Mouse (Mus musculus) intestine, postnatal 0 days (tissue): ENCODE data around the gene Gnai3. TPM values are rescaled to one million over a fixed set of nuclear protein-coding genes. Genes with fewer than 3 reads are reported as not detected.
A peak's percentile ranks its signal among the peaks of the same experiment; 100 is the strongest.

Experiments
- ATAC-seq: fragments of 200-750 bp; cut with Nextera tagmentation; 2 replicates; pipeline ENCODE4 v1.8.0; 2017; ENCODE audit warnings: mild to moderate bottlenecking, moderate TSS enrichment, moderate library complexity
- H3K27ac ChIP-seq: fragments of 300-500 bp; sonication (generic); 2 replicates; pipeline ENCODE4 v1.5.1; 2014; ENCODE audit warnings: mild to moderate bottlenecking, low read depth, low read length, moderate library complexity
- H3K27me3 ChIP-seq: fragments of 300-500 bp; sonication (generic); replicated peaks from 2 replicates; pipeline ENCODE4 v1.6.1; 2014; ENCODE audit warnings: low read length, mixed read lengths; ENCODE audit not compliant: control insufficient read depth, insufficient read depth
- H3K36me3 ChIP-seq: fragments of 300-500 bp; sonication (generic); 2 replicates; pipeline ENCODE4 v1.6.1; 2014; ENCODE audit warnings: mild to moderate bottlenecking, moderate library complexity; ENCODE audit not compliant: control insufficient read depth, insufficient read depth
- H3K4me1 ChIP-seq: fragments of 300-500 bp; sonication (generic); replicated peaks from 2 replicates; pipeline ENCODE4 v1.6.1; 2014; ENCODE audit warnings: antibody characterized with exemption, low read length, mixed read lengths; ENCODE audit not compliant: control insufficient read depth, insufficient read depth
- H3K4me2 ChIP-seq: fragments of 300-500 bp; sonication (generic); replicated peaks from 2 replicates; pipeline ENCODE4 v1.6.1; 2014; ENCODE audit warnings: low read depth, mild to moderate bottlenecking, moderate library complexity
- H3K4me3 ChIP-seq: fragments of 300-500 bp; sonication (generic); 2 replicates; pipeline ENCODE4 v1.5.1; 2014; ENCODE audit warnings: low read depth, low read length
- H3K9ac ChIP-seq: fragments of 300-500 bp; sonication (generic); 2 replicates; pipeline ENCODE4 v1.6.1; 2014; ENCODE audit warnings: mild to moderate bottlenecking, low read depth, low read length
- H3K9me3 ChIP-seq: fragments of 300-500 bp; sonication (generic); 2 replicates; pipeline ENCODE4 v1.6.1; 2016; ENCODE audit warnings: mixed run types; ENCODE audit not compliant: control insufficient read depth
- CTCF ChIP-seq: sonication (generic); IDR thresholded peaks from 2 replicates; pipeline ENCODE4 v1.5.1; 2016; ENCODE audit warnings: low read depth, mild to moderate bottlenecking, control low read depth, antibody characterized with exemption, moderate library complexity
- WGBS: fragments of 180-500 bp; shearing (Covaris S2); extraction: QIAGEN DNeasy Blood & Tissue Kit; methylation state at CpG from one replicate; pipeline ENCODE4 v1.1.7; 2014; 5-methylcytosine and 5-hydroxymethylcytosine counted together
- polyA plus RNA-seq: library from polyadenylated mRNA; unstranded; fragments of >200 nt; fragmentation: Nextera tagmentation; extraction: Ambion mirVana; gene quantifications from 2 replicates; pipeline ENCODE4 v1.2.1, GENCODE M21; 2015

Gene Gnai3
- polyA plus RNA-seq, 1 experiment from 2014 or later: 101 TPM

DNA sequence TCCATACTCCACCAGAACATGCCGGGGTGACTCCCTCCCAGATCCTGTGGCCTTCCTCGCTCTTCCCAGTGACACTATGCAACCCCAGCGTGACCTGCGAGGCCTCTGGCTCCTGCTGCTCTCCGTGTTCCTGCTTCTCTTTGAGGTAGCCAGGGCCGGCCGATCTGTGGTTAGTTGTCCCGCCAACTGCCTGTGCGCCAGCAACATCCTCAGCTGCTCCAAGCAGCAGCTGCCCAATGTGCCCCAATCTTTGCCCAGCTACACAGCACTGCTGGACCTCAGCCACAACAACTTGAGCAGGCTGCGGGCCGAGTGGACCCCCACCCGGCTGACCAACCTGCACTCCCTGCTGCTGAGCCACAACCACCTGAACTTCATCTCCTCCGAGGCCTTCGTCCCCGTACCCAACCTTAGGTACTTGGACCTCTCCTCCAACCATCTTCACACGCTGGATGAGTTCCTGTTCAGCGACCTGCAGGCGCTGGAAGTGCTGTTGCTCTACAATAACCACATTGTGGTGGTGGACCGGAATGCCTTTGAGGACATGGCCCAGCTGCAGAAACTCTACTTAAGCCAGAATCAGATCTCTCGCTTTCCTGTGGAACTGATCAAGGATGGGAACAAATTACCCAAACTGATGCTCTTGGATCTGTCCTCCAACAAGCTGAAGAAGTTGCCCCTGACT lies 41.3 kb upstream of the Gnai3 start:
- H3K4me1 ChIP-seq: 0 out of 2 replicates have a peak, but pooled peaks cover 2% of the 10 kb centered on the region
- WGBS: 78% methylated on average over 20 of the region's 20 CpGs
- H3K36me3 ChIP-seq: no peaks in the 10 kb centered on the region; the same call in 1 of the 2 replicates
- no peak overlapping the region for H3K9ac ChIP-seq
- no peak overlapping the region for H3K27ac ChIP-seq
- H3K27me3 ChIP-seq: no peaks in the 10 kb centered on the region
- H3K4me3 ChIP-seq: no peak overlapping the region; the same call in 1 of the 2 replicates
- no peak for ATAC-seq
- H3K9me3 ChIP-seq: no peaks in the 10 kb centered on the region
- H3K4me2 ChIP-seq: peak overlapping the region; percentile 92
- no peak for TF ChIP-seq CTCF

DNA sequence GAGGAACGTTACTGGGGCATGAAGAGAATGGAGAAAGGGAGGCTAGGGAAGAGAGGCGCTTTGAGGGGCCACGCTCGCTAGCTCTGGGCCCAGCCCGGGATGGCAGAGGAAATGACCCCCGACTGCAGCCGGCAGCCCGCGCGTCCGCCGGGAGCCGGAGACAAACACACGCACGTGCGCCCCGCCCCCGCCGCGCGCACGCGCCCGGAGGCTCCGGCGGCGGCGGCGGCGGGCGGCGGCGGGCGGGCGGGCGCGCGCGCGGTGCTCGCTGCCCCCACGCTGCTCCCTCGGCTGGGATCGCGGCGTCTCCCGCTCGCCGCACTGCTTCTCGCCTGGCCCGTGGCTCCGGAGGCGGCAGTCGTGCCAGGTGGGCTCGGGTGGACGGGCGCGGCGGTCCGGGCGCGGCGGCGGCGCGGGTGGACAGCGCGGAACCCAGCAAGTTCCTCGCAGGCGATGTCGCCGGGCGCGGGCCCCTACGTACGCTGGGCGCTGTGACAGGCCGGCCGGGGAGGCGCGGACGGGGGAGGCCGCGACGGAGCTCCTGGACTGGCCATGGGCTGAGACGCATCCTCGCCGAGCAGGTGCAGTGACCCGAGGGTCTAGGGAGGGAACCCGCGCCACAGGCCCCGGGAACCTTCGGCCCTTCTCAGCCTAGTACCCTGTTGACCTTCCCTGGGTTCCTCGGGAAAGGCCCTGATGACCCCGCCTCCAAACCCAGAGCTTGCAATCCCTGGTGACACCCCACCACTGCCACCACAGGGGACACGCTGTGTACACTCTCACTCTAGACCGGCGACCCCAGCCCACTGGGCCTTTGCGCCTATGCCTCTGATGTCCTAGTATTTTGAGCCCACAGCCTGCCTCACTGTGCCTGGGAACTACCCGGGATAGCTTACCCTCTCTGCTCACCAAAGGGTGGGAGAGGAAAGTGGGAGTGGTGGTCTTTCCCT lies 40.4 kb upstream of the Gnai3 start, which contains the start of gene Amigo1:
Gene Amigo1 (plus strand): TSS at position 238 of the 950 bp plus-strand sequence.
- ATAC-seq: peak; percentile 58

DNA sequence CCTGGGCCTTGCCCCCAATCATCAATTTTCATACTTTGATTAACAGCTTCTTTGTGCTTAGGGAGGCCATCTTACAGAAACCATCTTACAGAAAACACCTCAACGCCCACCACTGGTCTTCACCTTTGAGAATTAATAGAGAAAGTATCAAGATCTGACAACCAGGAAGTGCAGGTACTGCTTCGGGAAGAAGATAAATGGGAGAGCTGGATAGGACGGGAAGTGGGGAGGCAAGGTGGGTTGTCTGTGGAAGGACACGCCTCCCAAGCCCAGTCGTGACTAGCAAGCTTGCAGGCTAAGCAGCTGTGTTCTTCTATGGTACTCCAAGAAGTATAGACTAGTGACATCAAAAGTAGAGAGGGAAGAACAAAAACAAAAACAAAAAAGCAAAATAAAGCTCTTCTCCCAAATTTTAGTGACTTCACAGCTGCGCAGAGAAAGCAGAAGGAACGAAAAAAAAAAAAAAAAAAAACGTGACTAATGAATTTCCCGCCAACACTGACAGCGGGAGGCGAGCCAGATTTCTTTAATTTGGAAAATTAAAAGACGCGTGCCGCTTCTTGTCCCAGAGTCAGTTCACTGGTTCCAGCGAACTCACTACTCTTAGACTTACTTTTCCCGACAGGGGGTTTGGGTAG lies 39.6 kb upstream of the Gnai3 start:
- Histone ChIP-seq H3K36me3 (no peaks in the 10 kb centered on the region; the same call in 1 of the 2 replicates), H3K9me3 (no peaks in the 10 kb centered on the region), H3K27ac (no peak overlapping the region), H3K4me3 (peak overlapping the region; percentile 71), H3K27me3 (no peaks in the 10 kb centered on the region), H3K4me1 (0 out of 2 replicates have a peak, but pooled peaks cover 2% of the 10 kb centered on the region), H3K4me2 (peak overlapping the region; percentile 92), H3K9ac (0 out of 2 replicates have a peak overlapping the region, but pooled peaks have one; percentile 67)
- no peak for ATAC-seq
- 3% methylated on average over 16 of the region's 16 CpGs for WGBS
- no peak for TF ChIP-seq CTCF

More for the DNA sequence above, 40.4 kb upstream of the Gnai3 start, which contains the start of gene Amigo1:
- 3% methylated on average over 91 of the region's 100 CpGs for WGBS
- Histone ChIP-seq H3K36me3 (no peaks in the 10 kb centered on the region; the same call in 1 of the 2 replicates), H3K9me3 (no peaks in the 10 kb centered on the region), H3K4me2 (peak within 1 kb of the TSS; percentile 92), H3K4me3 (peak within 1 kb of the TSS; percentile 71), H3K9ac (peak within 1 kb of the TSS; percentile 67), H3K27ac (no peak within 1 kb of the TSS), H3K27me3 (no peaks in the 10 kb centered on the region), H3K4me1 (0 out of 2 replicates have a peak, but pooled peaks cover 2% of the 10 kb centered on the region)
- no peak for TF ChIP-seq CTCF

DNA sequence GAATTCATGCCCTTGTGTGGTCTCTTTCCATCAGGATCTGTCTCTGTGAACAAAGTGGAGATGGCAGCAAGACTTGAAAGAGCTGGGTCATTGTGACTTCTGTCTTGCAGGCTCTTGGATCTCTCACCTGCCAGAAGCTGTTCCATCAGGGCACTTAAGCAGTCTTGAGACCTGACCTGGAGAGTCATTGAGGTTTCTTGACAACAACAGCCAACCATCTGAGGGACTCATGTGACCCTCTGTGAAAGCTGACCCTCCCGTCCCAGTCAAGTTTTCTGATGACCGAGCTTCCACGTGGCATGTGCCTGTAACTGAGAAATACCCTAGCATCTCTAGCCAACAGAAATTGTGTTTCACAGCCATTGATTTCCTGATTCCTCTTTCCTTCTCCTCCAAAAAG lies 38.8 kb upstream of the Gnai3 start:
- no peaks in the 10 kb centered on the region; the same call in 1 of the 2 replicates for H3K36me3 ChIP-seq
- H3K4me2 ChIP-seq: no peak overlapping the region
- H3K27ac ChIP-seq: no peak overlapping the region
- no peak overlapping the region for H3K9ac ChIP-seq
- H3K4me3 ChIP-seq: no peak overlapping the region
- ATAC-seq: no peak
- no peaks in the 10 kb centered on the region for H3K27me3 ChIP-seq
- TF ChIP-seq CTCF: no peak
- H3K9me3 ChIP-seq: no peaks in the 10 kb centered on the region
- WGBS: 78% methylated on average over 3 of the region's 3 CpGs
- 0 out of 2 replicates have a peak, but pooled peaks cover 2% of the 10 kb centered on the region for H3K4me1 ChIP-seq

DNA sequence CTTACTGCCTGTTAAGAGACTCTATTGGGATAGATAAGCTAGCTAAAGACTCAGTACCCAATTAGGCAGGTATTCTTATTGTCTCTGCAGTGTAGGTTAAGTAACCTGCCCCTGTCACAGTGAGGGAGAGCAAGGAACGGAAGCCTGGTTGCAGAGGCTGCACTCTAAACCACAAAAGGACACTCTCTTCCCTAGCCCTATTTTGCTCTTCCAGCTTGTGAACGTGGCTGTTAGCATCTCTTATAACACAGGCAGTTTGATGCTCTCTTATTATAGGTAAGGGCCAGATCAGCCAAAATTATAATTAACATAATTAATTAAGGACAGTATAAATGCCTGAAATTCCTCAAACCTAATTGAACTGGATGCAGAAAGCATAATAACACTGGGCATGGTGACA lies 34.6 kb upstream of the Gnai3 start:
- no peak overlapping the region for H3K27ac ChIP-seq
- no peak for ATAC-seq
- 48% methylated on average over 2 of the region's 2 CpGs for WGBS
- no peaks in the 10 kb centered on the region for H3K36me3 ChIP-seq
- H3K9me3 ChIP-seq: no peaks in the 10 kb centered on the region
- no peak overlapping the region for H3K4me3 ChIP-seq
- no peaks in the 10 kb centered on the region for H3K4me1 ChIP-seq
- H3K4me2 ChIP-seq: no peak overlapping the region
- no peak overlapping the region for H3K9ac ChIP-seq
- TF ChIP-seq CTCF: no peak
- H3K27me3 ChIP-seq: no peaks in the 10 kb centered on the region
